Mouse (Mus musculus) intestine, embryonic 14.5 days (tissue): Measurements from ENCODE around the gene Btbd35f12. TPM values are rescaled to one million over a fixed set of nuclear protein-coding genes. Genes with fewer than 3 reads are reported as not detected.
"Not testable (repeated sequence)": the region's sequence is repeated elsewhere in the genome, so short reads cannot be mapped to it uniquely, and the experiment has no call there.

Experiments
- ATAC-seq: fragments of 200-750 bp; cut with Nextera tagmentation; replicated peaks from 2 replicates; pipeline ENCODE4 v1.8.0; 2017; ENCODE audit warnings: low read depth, moderate number of reproducible peaks, moderate TSS enrichment, moderate library complexity; ENCODE audit not compliant: low FRiP score, low TSS enrichment
- DNase-seq: peaks from one replicate; pipeline ENCODE4 v3.0.0-alpha.2; 2018; ENCODE audit warnings: low spot score
- H3K27ac ChIP-seq: fragments of 300-500 bp; sonication (generic); 2 replicates; pipeline ENCODE4 v1.5.1; 2014; ENCODE audit warnings: low read depth, mild to moderate bottlenecking, control low read depth
- H3K27me3 ChIP-seq: fragments of 300-500 bp; sonication (generic); replicated peaks from 2 replicates; pipeline ENCODE4 v1.6.1; 2014; ENCODE audit warnings: low read length, control low read depth; ENCODE audit not compliant: control insufficient read depth, insufficient read depth
- H3K36me3 ChIP-seq: fragments of 300-500 bp; sonication (generic); 2 replicates; pipeline ENCODE4 v1.6.1; 2014; ENCODE audit warnings: low read length, control low read depth; ENCODE audit not compliant: control insufficient read depth, insufficient read depth
- H3K4me1 ChIP-seq: fragments of 300-500 bp; sonication (generic); replicated peaks from 2 replicates; pipeline ENCODE4 v1.6.1; 2014; ENCODE audit warnings: low read length, control low read depth, mixed read lengths; ENCODE audit not compliant: control insufficient read depth, insufficient read depth
- H3K4me2 ChIP-seq: fragments of 300-500 bp; sonication (generic); 2 replicates; pipeline ENCODE4 v1.6.1; 2014; ENCODE audit warnings: low read length
- H3K4me3 ChIP-seq: fragments of 300-500 bp; sonication (generic); 2 replicates; pipeline ENCODE4 v1.5.1; 2014; ENCODE audit warnings: low read depth, low read length, control low read depth, mixed read lengths
- H3K9ac ChIP-seq: fragments of 300-500 bp; sonication (generic); 2 replicates; pipeline ENCODE4 v1.6.1; 2014; ENCODE audit warnings: mild to moderate bottlenecking, low read length
- H3K9me3 ChIP-seq: fragments of 300-500 bp; sonication (generic); 2 replicates; pipeline ENCODE4 v1.6.1; 2016; ENCODE audit warnings: low read length, control low read depth; ENCODE audit not compliant: control insufficient read depth
- WGBS: fragments of 180-500 bp; shearing (Covaris S2); extraction: QIAGEN DNeasy Blood & Tissue Kit; methylation state at CpG from one replicate; pipeline ENCODE4 v1.1.7; 2014; 5-methylcytosine and 5-hydroxymethylcytosine counted together
- polyA plus RNA-seq: library from polyadenylated mRNA; unstranded; fragments of >200 nt; fragmentation: Nextera tagmentation; extraction: Ambion mirVana; gene quantifications from 2 replicates; pipeline ENCODE4 v1.2.1, GENCODE M21; 2014

The Btbd35f12 gene
- not detected in 2 replicates for polyA plus RNA-seq

DNA sequence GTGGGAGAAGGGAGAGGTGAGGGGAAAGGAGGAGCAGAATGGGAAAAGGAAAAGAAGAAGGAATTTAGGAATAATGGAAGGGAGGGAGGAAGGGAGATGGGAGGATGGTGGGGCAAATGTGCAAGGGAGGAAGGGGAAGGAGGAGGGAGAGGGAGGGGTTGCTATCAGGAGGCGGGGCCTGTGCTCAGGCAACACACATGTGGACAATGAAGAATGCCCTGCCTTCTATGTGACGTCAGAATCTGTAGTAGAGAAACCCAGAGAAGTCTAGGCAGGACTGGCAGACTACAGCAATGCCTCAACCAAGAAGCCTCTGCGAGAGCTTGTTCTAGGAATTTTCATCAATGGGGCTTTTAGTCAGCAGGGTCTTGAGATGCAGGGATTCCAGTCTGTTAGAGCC lies at the start of gene Btbd35f12:
Btbd35f12 (plus strand) TSS at position 301 of the 400 bp plus-strand sequence.
- not testable (repeated sequence) for H3K4me1 ChIP-seq, ATAC-seq, H3K4me3 ChIP-seq, H3K9me3 ChIP-seq, H3K27ac ChIP-seq, H3K27me3 ChIP-seq, DNase-seq, H3K36me3 ChIP-seq, H3K9ac ChIP-seq, H3K4me2 ChIP-seq
- WGBS = no CpG with 5 or more reads among the region's 3 CpGs

DNA sequence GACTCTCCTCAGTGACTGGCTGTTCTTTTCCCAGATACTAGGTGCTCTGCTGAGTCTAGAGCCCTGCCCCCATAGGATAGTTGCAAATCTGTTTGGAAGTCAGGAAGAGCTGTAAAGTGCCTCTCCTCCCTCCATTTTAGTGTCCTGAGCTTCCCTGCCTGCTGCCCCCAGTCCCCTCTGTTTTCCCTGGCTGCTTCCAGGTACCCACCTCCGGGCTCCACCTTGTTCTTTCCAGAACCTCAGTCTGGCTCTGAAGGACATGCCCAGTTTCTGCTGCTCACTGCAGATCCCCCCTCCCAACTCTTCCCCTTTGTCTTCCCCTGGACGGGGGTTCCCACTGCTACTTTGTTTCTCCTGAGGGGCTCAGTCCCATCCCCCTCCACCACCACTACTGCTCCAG lies 40.1 kb downstream of the Btbd35f12 start:
- 82% methylated on average over 2 of the region's 2 CpGs for WGBS
- ATAC-seq = not testable (repeated sequence)

More for the DNA sequence above, 40.1 kb downstream of the Btbd35f12 start:
- DNase-seq, H3K4me1 ChIP-seq, H3K9me3 ChIP-seq, H3K36me3 ChIP-seq, H3K27me3 ChIP-seq, H3K9ac ChIP-seq, H3K4me2 ChIP-seq, H3K4me3 ChIP-seq, H3K27ac ChIP-seq: not testable (repeated sequence)

Other genes with a start within 250 kb of the Btbd35f12 start
- not detected in 2 replicates for gene Spin2-ps6, start 78.5 kb upstream of the Btbd35f12 start, polyA plus RNA-seq